Mouse (Mus musculus) frontal cortex, adult 2 months (tissue): ENCODE results near the gene Prkcq. TPM values are rescaled to one million over a fixed set of nuclear protein-coding genes. Genes with fewer than 3 reads are reported as not detected.

Source experiments
- DNase-seq, 2 experiments: peaks; one replicate each; pipeline ENCODE4 v3.0.0; 2022; ENCODE audit warnings: low spot score in 1 of 2; ENCODE audit errors: extremely low spot score in 1 of 2
- polyA plus RNA-seq: library from polyadenylated mRNA; depleted of rRNA; stranded (reverse); fragments of >200 nt; gene quantifications from 2 replicates; pipeline ENCODE4 v1.2.3, GENCODE M21; 2012; rRNA removed

Gene Prkcq
- 6.9 and 7.3 TPM in 2 replicates for polyA plus RNA-seq

- DNase-seq, result peak in 1 of 2 experiments; percentile 32
These were observed at the start of gene Prkcq for GRCm38 (mm10) chr2:11171754-11172501. Prkcq (plus strand) TSS chr2:11172108.

GRCm38 (mm10) chr2:11130881-11131280 lies 41.0 kb upstream of the Prkcq start:
- DNase-seq, result no peak

GRCm38 (mm10) chr2:11135718-11136117 lies 36.2 kb upstream of the Prkcq start:
- DNase-seq, result no peak

GRCm38 (mm10) chr2:11138076-11138475 lies 33.8 kb upstream of the Prkcq start:
- DNase-seq, result no peak

- peak in 1 of 2 experiments; percentile 15 for DNase-seq
These were observed 32.3 kb upstream of the Prkcq start for GRCm38 (mm10) chr2:11139518-11140152.

DNA sequence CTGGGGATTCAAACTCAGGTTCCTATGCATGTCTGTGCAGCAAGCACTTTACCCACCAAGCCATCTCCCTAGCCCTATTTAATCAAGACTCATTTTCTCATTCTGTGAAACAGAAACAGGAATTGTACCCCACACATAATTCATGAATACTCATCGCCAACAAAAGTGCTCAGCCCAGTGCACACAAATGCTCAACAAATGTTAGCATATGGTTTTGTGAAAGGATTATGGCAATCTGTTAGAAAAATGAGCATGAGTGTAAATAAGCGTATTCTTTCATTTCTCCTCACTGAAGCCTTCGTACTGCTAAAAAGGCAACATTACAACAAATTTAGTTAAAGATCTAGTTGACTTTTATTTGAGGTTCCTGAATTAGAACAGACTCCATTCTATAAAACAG lies 31.5 kb upstream of the Prkcq start:
- DNase-seq, result no peak

DNA sequence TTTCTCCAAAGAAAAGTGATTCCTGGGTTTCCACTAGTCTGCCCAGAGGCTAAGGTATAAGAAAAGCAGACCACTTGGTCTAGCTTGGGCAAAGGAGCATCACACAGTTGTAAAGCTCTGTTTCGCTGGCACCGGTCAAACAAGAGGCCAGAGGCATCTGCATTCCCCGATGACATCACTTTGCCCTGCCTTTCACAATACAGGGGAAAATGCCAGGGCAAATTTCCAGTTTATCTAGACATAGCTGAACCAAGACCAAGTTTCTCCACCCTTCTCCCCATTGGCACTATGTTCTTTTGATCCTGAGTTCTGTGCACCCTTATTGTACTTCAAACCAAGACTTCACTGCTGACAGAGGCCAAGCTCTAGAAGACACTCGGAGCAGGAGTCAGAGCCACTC lies 22.8 kb upstream of the Prkcq start:
- peak in 1 of 2 experiments; percentile 11 for DNase-seq

DNA sequence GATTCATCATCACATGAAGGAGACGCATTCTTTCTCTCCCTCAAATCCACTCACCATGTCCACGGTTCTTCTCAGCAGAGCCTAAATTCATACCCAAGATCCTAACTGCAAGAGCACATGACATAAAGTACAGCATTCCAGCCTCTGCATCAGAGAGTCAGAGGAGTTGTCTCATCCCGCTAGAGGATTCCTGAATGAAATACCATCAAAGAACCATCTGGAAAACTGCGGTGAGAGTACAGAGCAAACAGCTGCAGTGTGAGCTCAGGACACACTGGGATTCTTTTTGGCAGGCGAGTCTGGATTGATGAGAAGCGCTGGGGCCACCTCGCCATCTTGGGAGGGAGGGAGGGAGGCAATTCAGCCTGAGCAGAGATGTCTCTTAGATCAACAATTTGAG lies 20.9 kb upstream of the Prkcq start:
- DNase-seq, result no peak

DNA sequence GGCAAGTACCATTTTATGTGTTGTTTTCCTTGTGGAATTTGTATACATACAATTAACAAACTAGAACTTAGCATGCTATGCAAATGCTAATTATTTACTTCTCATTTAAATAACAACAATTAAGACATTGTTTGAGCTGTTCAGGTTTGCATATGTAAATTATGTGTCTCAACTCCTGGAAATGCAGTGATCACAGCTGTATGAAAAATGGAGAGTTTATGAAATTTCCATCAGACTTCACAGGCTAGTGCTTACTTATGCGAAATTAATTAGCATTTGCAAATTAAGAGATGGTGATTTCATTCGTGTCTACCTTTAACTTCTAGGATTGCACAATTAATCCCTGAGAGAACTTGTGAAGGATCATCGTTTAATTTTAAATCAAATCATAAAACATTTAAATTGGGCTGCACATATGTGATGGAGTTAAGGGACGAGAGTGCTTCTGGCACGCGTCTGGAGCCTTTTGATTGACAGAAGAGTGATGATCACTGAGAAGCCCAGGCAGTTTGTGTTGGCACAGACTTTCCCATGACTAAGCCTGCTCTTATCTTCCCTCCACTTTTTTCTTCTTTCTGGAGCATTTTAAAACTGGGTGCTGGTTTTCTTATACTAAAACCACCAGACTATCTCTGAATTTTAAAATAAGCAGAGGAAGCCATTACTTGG lies 20.1 kb upstream of the Prkcq start:
- no peak for DNase-seq

DNA sequence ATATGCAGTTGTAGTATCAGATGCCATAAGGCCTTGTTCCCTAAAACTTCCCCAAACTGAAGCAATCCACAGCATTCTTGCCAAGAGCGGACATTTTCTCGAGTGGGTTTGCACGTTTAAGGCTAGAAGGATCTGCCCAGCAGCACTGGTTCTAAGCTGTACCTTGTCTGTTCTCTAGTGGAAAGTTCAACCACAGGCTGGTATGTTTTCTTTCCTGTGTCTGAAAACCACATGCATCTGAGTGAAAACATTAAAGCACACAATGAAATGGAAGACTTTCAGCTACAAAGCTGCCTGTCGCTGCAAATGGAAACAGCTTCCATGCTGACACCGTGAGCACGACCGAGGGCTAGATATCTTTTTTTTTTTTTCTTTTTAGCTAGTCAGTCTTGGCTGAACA lies 12.3 kb upstream of the Prkcq start:
- no peak for DNase-seq

DNA sequence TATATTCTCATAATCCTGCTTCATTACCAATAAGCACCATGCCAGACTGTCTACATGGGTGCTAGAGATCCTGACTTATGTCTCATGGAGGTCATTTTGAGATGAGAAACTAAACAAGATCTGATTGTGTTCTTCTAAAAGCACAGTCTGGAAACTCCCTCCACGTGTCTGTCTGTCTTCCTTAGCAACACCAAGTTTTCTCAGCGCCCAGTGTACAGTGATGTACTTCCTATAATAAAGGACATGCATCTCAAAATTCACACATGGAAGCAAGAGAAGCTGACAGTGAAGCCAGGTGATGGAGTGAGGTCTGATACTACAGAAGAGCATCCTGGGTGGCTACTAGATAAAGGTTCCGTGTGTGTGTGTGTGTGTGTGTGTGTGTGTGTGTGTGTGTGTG lies 11.2 kb upstream of the Prkcq start:
- DNase-seq, result no peak

GRCm38 (mm10) chr2:11161336-11161735 lies 10.6 kb upstream of the Prkcq start:
- DNase-seq, result no peak

DNA sequence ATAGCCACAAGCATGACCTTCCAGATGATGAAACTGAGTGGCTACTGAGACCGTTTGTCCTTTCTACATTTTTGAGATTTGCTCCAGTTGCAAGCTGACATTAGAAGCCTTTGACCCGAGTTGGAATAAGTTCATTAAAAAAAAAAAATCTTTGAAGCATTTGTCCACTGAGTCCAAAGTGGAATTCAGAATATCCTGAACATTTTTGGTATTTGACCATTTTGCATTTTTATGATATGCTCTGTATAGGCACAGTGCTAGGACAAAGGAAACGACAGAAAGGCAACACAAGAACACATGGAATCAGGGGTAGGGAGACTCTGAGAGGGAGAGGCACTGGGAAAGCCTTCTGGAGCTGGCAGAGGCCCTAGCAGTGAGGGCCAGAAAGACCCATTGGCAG lies 9.2 kb upstream of the Prkcq start:
- DNase-seq, result no peak

GRCm38 (mm10) chr2:11164170-11164569 lies 7.7 kb upstream of the Prkcq start:
- DNase-seq, result no peak

GRCm38 (mm10) chr2:11169721-11170335 lies 2.1 kb upstream of the Prkcq start:
- no peak for DNase-seq

DNA sequence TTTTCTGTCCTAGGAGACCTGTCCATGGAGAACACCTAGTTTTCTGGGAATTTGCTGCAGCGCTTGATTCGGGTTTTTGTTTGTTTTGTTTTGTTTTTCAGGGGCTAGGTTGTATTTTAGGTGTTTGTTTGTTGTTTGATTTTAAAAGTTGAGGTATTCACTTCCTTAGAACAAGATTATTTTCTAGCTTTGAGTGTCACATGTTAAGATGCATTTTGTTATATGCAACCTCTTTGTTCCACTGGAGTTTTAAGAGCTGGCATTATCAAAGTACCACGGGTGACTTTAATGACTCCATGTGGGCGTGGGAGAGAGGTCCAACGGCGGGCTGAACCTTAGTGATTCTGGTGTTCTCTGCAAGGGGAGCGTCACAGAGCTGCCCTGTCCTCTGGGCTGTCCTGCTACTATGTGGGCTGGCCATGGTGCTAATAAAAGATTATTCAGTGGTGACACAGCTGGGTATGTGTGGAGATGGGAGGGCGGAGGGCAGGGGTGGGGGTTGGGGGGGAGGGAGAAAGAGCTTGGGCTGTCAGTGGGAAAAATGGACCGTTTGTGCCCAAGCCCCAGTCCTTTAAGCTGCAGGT lies 1.0 kb downstream of the Prkcq start:
- peak in 1 of 2 experiments; percentile 14 for DNase-seq

GRCm38 (mm10) chr2:11173521-11173920 lies 1.6 kb downstream of the Prkcq start:
- no peak for DNase-seq

DNA sequence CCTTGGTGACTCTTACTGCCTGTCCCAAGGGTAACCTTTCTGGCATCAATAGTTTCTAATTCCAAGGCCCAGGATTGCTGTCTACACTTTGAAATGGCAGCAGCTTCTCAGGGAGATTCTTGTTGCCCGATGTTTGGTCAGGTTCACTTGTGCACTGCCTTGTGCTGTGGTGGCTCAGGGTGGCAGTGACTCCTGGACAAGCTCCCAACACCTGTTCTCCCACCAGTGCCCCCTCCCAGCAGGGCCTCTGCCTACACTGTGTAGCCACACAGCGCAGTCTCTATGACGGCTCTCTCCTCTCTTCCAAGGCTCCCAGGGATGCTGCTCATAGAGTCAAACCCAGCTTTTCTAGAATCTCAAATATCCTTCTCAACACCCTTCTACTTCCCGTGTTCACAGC lies 2.2 kb downstream of the Prkcq start:
- no peak for DNase-seq

DNA sequence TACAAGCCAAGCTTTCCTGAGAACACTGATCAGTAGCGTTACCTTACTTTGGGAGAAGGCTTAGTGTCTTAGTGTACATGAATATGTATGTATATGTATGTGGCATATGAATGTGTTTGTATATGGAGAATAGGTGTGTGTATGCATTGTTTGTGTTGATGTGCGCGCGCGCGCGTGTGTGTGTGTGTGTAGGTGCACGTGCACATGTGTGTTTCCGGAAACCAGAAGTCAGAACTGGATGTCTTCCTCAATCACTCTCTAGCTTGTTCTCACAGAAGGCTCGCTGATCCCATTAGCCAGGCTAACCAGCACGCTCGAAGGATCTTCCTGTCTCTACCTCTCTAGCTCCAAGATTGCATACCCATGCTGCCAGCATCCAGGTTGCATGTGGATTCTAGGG lies 6.0 kb downstream of the Prkcq start:
- DNase-seq, result no peak

DNA sequence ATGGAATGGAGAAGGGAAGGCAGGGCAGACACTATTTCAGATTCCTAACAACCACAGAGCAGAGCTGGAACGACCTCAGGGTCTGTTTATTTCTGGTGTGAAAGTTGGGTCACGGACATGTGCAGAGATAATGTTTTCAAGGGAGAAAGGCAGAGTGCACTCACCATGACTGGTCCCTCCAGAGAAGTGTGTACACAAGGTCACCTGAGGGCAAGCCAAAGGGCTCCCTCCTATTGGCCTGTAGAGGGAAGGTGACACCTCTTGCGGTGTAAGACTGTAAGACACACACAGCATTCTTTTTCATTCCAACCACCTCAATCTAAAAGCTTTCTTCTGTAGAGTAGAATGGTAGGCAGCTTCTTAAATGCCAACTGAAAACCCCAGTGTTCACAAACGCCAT lies 9.6 kb downstream of the Prkcq start:
- no peak for DNase-seq

DNA sequence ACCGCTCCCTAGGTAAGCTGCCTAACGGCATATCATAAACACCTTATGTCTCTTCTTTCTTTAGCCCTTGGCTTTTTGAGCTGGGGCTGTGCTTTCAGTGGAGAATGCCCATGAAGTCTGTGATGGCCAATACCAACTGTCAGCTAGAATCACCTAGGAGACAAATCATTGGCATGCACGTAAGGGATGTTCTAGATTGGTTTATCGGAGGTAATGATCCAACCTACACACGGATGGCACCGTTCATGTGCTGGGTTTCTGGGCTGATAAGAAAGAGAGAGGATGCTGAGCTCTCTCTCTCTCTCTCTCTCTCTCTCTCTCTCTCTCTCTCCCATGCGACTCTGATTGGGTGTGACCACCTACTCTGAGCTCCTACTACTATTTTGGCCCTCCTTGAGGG lies 10.2 kb downstream of the Prkcq start:
- no peak for DNase-seq
